Mouse (Mus musculus): ENCODE results near the gene Zfp423.

The Zfp423 gene

GRCm38 (mm10) chr8:87959320-87959920 lies at the start of gene Zfp423:
Gene Zfp423, minus strand, starts transcription at chr8:87959595.
- in situ Hi-C loops (cut with MseI, MboI), result no loop called here

GRCm38 (mm10) chr8:88006811-88007210 lies 47.4 kb upstream of the Zfp423 start:
- in situ Hi-C loops (cut with MseI, MboI), result no loop called here

GRCm38 (mm10) chr8:87984778-87985177 lies 25.4 kb upstream of the Zfp423 start:
- in situ Hi-C loops (cut with MseI, MboI), result no loop called here

GRCm38 (mm10) chr8:87984032-87984431 lies 24.6 kb upstream of the Zfp423 start:
- in situ Hi-C loops (cut with MseI, MboI), result no loop called here

- in situ Hi-C loops (cut with MseI, MboI), result no loop called here
Measured at GRCm38 (mm10) chr8:87982936-87983335, 23.5 kb upstream of the Zfp423 start.

- in situ Hi-C loops (cut with MseI, MboI), result no loop called here
Measured at GRCm38 (mm10) chr8:87975466-87975809, 16.0 kb upstream of the Zfp423 start.

- in situ Hi-C loops (cut with MseI, MboI), result no loop called here
Measured at GRCm38 (mm10) chr8:87974759-87975465, 15.5 kb upstream of the Zfp423 start.

- in situ Hi-C loops (cut with MseI, MboI), result no loop called here
Measured at GRCm38 (mm10) chr8:87974122-87974758, 14.8 kb upstream of the Zfp423 start.

- in situ Hi-C loops (cut with MseI, MboI), result no loop called here
Measured at GRCm38 (mm10) chr8:87967866-87968620, 8.6 kb upstream of the Zfp423 start.

GRCm38 (mm10) chr8:87967057-87967820 lies 7.8 kb upstream of the Zfp423 start:
- in situ Hi-C loops (cut with MseI, MboI), result no loop called here

GRCm38 (mm10) chr8:87962514-87963225 lies 3.3 kb upstream of the Zfp423 start:
- in situ Hi-C loops (cut with MseI, MboI), result no loop called here

- in situ Hi-C loops (cut with MseI, MboI), result no loop called here
Measured at GRCm38 (mm10) chr8:87961680-87962513, 2.5 kb upstream of the Zfp423 start.

- in situ Hi-C loops (cut with MseI, MboI), result no loop called here
Measured at GRCm38 (mm10) chr8:87961108-87961507, 1.7 kb upstream of the Zfp423 start.

- in situ Hi-C loops (cut with MseI, MboI), result no loop called here
Measured at GRCm38 (mm10) chr8:87960061-87960749, 810 bp upstream of the Zfp423 start.

- in situ Hi-C loops (cut with MseI, MboI), result no loop called here
Measured at GRCm38 (mm10) chr8:87958451-87959319, 710 bp downstream of the Zfp423 start.

- in situ Hi-C loops (cut with MseI, MboI), result no loop called here
Measured at GRCm38 (mm10) chr8:87957871-87958450, 1.4 kb downstream of the Zfp423 start.

- in situ Hi-C loops (cut with MseI, MboI), result no loop called here
Measured at GRCm38 (mm10) chr8:87956001-87956400, 3.4 kb downstream of the Zfp423 start.

GRCm38 (mm10) chr8:87953473-87953872 lies 5.9 kb downstream of the Zfp423 start:
- in situ Hi-C loops (cut with MseI, MboI), result no loop called here
